Mouse (Mus musculus) bone marrow macrophage, adult 2 months (primary cell): ENCODE results near the gene Gp5. TPM values are rescaled to one million over a fixed set of nuclear protein-coding genes. Genes with fewer than 3 reads are reported as not detected.
"Not testable (repeated sequence)": the region's sequence is repeated elsewhere in the genome, so short reads cannot be mapped to it uniquely, and the experiment has no call there.

Experiments
- H3K27ac ChIP-seq: 2 replicates; pipeline ENCODE4 v1.5.1; 2012; ENCODE audit warnings: low read depth, low read length; ENCODE audit not compliant: insufficient read depth
- H3K4me1 ChIP-seq: 2 replicates; pipeline ENCODE4 v1.6.1; 2012; ENCODE audit warnings: low read length; ENCODE audit not compliant: control insufficient read depth, insufficient read depth
- H3K4me3 ChIP-seq: 2 replicates; pipeline ENCODE4 v1.5.1; 2012; ENCODE audit warnings: mild to moderate bottlenecking, low read length, moderate library complexity; ENCODE audit not compliant: insufficient read depth
- CTCF ChIP-seq: IDR thresholded peaks from 2 replicates; pipeline ENCODE4 v1.5.1; 2012; ENCODE audit warnings: low read depth, mild to moderate bottlenecking, low read length, moderate library complexity
- POLR2A ChIP-seq: IDR thresholded peaks from 2 replicates; pipeline ENCODE4 v1.6.1; 2012; ENCODE audit warnings: mild to moderate bottlenecking, low read depth, low read length, borderline replicate concordance
- polyA plus RNA-seq: library from polyadenylated mRNA; stranded (reverse); fragments of >200 nt; gene quantifications from 2 replicates; pipeline ENCODE4 v1.2.4, GENCODE M21; 2012; ENCODE audit not compliant: missing spikeins, insufficient read depth, insufficient read length

The Gp5 gene
- polyA plus RNA-seq = not detected in 2 replicates

DNA sequence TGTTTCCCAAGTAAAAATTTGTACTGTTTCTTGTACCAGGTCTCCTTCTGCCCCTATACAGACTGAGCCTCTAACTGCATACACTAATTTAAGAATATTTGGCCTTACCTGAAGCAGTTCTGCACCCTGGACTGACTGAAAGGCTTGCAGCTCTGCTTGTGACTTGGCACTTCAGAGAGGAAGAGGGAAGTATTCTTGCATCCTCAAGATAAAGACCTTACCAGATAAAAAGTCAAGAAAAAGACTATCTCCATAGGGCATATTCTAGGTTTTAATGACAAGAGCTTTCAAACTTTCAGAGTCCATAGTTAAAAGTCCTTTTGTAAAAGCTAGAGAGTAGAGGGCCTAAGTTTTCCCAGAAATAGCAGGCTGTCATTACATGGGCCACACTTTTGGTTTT lies at the start of gene Gp5:
Gene Gp5 (minus strand): TSS at position 133 of the 400 bp plus-strand sequence.
- TF ChIP-seq POLR2A (no peak), CTCF (no peak)
- Histone ChIP-seq H3K4me1 (no peaks in the 10 kb centered on the region), H3K4me3 (peak within 1 kb of the TSS; percentile 66), H3K27ac (no peak within 1 kb of the TSS)

DNA sequence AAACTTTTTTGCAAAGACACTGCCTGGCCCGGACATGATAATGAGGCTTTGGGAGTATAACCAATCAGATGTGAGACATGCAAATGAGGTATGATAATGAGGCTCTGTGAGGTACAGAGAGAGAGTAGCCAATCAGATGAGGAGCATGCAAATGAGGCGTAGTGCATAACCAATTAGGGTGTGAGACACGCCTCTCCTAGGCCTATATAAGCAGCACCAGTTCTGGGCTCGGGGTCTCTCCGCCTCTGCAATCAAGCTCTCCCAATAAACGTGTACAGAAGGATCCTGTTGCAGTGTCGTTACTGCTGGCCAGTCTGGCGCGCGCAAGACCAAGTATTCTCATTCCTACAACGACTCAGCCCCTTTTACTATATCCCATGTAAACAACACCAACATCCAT lies 42.9 kb upstream of the Gp5 start:
- not testable (repeated sequence) for H3K4me1 ChIP-seq, H3K27ac ChIP-seq, H3K4me3 ChIP-seq

DNA sequence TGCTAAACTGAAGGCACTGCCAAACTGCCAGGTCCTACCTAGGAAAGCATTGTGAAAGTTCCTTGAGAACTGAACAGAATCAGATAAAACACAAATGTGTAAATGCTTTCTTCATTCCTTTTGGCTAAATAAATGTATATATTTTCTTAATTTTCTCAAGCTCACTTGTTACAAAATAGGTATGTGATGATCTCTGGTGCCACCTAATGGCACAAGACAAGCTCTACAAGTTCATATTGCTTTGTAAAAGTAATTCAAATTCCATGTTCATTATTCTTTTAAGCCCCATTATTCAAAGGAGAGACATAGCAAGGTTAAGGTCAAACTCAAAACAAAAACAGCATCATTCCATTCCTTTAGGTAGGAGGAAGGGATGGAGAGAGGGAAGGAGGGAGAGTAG lies 3.7 kb upstream of the Gp5 start:
- TF ChIP-seq POLR2A (no peak), CTCF (no peak)
- H3K27ac ChIP-seq = no peak overlapping the region
- no peaks in the 10 kb centered on the region for H3K4me1 ChIP-seq
- H3K4me3 ChIP-seq = no peak overlapping the region

DNA sequence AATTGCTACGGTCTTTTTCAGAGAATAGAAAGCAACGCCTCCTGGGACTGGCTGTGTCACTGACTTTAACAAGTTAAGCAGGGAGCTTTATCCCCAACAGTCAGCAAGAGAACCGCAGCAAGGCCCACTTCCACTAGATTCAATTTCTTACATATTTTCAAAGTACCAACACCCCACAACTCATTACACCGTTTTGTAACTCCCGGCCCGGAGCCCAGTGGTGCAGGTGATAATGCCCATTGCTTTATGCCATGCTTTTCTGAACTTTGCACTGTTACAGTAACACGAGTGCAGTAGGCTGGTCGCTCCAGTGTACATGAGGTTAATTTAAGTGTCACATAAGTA lies 436 bp downstream of the Gp5 start:
- Histone ChIP-seq H3K27ac (no peak overlapping the region), H3K4me3 (no peak overlapping the region), H3K4me1 (no peaks in the 10 kb centered on the region)
- TF ChIP-seq POLR2A (no peak), CTCF (no peak)

DNA sequence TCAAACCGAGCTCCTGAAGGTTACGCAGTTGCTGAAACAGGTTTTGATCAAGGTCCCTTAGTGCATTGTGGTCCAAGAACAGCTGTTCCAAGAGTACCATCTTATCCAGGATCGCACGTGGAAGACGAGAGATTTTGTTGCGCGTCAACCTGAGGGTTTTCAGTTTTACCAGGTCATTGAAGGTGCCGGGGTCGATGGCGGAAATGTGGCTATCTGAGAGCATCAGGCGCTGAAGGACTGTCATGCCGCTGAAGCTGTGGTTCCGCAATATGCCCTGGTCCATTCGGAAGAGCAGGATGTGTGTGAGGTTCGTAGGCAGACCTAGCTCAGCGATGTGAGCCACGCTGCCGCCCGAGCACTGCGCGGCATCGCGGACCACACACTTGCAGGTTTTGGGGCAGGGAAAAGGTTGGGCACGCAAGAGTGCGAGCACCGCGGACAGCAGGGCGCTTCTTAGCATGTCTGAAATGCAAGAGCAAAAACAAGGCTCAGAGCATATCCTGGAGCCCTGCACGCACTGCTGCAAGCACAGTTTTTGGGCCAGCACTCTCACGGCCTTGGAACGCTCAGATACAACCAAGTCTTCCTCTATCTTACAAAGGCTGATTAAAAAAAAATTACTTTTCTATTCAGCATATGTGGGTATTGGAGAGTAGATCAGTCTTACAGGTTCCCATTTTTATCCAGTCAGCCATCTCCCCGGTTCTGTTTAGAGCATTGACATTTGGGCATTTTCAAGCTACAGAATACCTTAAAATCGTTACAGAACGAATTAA lies 996 bp downstream of the Gp5 start:
- TF ChIP-seq POLR2A (no peak), CTCF (no peak)
- Histone ChIP-seq H3K4me1 (no peaks in the 10 kb centered on the region), H3K4me3 (peak overlapping the region; percentile 66)

DNA sequence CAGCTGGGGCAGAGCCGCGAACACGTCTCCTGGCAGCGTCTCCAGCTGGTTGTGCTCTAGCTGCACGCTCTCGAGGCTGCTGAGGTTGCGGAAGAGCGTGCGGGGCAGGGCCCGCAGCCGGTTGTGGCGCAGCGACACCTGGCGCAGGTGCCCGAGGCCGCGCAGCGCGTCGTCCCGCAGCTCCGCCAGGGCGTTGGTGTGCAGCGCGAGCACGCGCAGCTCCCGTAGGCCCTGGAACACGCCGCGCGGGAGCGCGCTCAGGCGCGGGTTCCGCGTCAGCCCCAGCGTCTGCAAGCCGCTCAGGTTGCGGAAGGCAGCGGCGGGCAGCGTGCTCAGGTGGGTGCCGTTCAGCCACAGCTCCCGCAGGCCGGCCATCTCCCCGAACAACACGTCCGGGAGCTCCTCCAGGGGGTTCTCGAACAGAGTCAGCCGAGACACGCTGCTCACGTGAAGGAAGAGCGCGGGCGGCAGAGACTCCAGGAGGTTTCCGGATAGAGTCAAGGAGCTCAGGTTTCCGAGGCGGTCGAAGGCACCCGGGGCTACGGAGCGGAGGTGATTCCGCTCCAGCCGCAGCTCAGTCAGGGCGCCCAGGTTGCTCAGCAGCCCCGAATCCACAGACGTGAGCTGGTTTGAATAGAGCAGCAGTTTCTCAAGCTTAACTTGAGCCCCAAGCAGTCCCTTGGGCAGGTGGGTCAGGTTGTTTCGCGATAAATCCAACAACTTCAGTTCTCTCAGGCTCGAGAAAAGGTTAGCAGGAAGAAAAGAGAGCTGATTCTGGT lies 1.8 kb downstream of the Gp5 start:
- H3K4me3 ChIP-seq = peak overlapping the region; percentile 66
- TF ChIP-seq CTCF = no peak
- no peak for TF ChIP-seq POLR2A
- H3K27ac ChIP-seq = no peak overlapping the region
- peaks cover 3% of the 10 kb centered on the region; the same call in 1 of the 2 replicates for H3K4me1 ChIP-seq

More for the DNA sequence above, 996 bp downstream of the Gp5 start:
- no peak overlapping the region for H3K27ac ChIP-seq

DNA sequence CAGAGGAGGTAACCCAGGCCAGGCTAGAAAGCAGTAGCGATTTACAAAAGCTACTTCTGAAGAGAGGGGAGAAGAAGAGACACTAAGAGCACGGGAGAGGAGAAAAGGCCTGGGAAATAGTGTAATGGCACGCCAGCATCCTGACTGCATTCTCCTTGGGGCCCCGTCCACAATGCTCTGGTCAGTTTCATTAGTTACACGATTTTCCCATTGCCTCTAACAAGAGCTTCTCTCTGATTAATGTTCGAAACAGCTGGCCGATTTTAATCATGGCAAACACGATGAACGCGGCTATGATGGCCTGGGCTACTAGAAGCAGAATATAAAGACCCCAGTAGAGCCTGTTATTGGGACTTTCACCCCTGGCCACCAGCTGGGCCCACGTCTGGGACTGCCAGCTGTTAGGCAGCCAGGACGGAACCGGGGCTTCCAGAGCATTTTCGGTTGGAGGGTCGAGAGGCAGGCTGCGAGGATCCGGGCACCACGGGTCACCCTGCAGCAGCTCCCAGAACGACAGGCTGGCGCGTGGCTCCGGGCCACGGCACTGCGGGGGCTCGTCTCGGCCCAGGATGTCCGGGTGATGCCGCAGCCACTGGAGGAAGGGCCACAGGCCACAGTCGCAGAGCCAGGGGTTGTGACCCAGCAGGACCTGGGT lies 2.5 kb downstream of the Gp5 start:
- no peak for TF ChIP-seq POLR2A
- no peak for TF ChIP-seq CTCF

DNA sequence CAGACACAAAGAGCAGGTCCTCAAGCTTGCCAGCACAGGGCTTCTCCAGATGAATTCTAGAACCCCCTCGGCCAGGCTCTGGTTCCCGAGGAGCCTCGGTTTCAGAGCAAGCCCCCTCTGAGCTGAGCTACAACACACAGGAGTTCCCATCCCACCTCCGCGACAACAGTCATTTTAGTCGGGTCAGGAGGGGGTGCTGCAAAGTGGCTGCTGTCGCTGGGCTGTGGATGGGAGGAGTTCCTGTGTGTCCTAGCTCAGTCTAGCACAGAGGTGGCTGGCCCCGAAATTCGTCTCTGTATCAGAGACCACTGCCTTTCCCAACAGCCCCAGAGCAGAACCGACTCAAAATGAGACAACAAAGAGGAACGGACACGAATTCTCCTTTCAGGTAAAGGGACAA lies 3.3 kb downstream of the Gp5 start:
- TF ChIP-seq POLR2A = no peak
- TF ChIP-seq CTCF = no peak
- Histone ChIP-seq H3K4me1 (peaks cover 3% of the 10 kb centered on the region; the same call in 1 of the 2 replicates), H3K4me3 (no peak overlapping the region), H3K27ac (no peak overlapping the region)

More for the DNA sequence above, 2.5 kb downstream of the Gp5 start:
- no peak overlapping the region for H3K27ac ChIP-seq
- peak overlapping the region; percentile 66 for H3K4me3 ChIP-seq
- H3K4me1 ChIP-seq = peaks cover 3% of the 10 kb centered on the region; the same call in 1 of the 2 replicates

DNA sequence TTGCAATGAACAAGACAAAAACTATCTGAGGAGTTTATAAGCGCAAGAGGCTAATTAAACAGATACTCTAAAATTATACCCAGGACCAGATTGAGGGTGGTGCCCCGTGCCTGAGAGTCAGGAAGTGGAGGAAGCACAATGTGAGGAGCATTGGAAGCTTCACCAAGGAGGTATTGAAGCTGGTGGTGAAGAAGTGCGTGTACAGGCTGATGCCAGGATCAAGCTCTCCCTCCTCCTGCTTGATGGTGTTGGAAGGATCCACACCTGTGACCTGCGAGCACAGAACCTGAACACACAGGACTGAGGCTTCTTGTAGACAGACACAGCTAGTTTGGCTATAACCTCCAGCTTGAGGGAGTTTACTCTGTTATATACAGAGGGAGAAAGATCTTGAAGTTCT lies 4.5 kb downstream of the Gp5 start:
- TF ChIP-seq POLR2A = no peak
- no peak for TF ChIP-seq CTCF
- Histone ChIP-seq H3K4me3 (no peak overlapping the region), H3K27ac (no peak overlapping the region), H3K4me1 (peaks cover 3% of the 10 kb centered on the region; the same call in 1 of the 2 replicates)
